Mouse (Mus musculus): Measurements from ENCODE around the gene Nr1i2.

The Nr1i2 gene

GRCm38 (mm10) chr16:38205272-38205671, 89.4 kb downstream of the Nr1i2 start:
- no peak for DNase-seq (ENCODE audit: low read depth, low spot score)
